Mouse (Mus musculus) v-Abl transformed pro-B cells (cell line): Measurements from ENCODE around the gene Foxj3.

Experiments used
- in situ Hi-C, 2 experiments: fragments of 400-800 bp; cut with MboI; formaldehyde crosslinking; loops; one replicate each; pipeline ENCODE4 v1.15.1; 2025; ENCODE audit not compliant: unreplicated experiment in 2 of 2

The Foxj3 gene

GRCm38 (mm10) chr4:119536615-119537014 lies at the start of gene Foxj3:
Gene Foxj3 (plus strand): TSS chr4:119537004.
- in situ Hi-C loops: loop anchor here (10.0 kb wide), 2 partner anchors 112 to 292 kb away; partner anchors contain the start of genes Ppcs (in 2 of the 2) and Zmynd12 (in 2 of the 2)

- in situ Hi-C loops: no loop called here
Observed at GRCm38 (mm10) chr4:119489666-119490065, 47.1 kb upstream of the Foxj3 start.

DNA sequence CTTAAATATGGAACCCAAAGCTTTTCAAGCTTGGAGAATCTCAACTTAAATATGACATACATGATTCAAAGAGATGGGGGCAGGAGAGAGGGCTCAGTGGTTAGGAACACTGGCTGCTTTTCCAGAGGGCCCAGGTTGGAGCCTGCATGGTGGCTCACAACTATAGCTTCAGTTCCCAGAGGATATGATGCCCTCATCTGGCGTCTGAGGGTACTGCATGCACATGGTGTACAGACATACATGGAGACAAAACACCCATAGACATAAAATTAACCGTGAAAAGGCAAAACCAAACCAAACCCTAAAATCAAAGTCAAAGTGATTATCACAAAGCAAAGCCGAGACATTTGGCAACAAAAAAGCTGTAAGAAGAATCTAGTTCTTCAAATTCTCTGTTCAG lies 46.0 kb upstream of the Foxj3 start:
- in situ Hi-C loops: no loop called here

- in situ Hi-C loops: no loop called here
Observed at GRCm38 (mm10) chr4:119492291-119492932, 44.4 kb upstream of the Foxj3 start, which contains the start of gene Rimkla. Gene Rimkla (minus strand): TSS chr4:119492628.

DNA sequence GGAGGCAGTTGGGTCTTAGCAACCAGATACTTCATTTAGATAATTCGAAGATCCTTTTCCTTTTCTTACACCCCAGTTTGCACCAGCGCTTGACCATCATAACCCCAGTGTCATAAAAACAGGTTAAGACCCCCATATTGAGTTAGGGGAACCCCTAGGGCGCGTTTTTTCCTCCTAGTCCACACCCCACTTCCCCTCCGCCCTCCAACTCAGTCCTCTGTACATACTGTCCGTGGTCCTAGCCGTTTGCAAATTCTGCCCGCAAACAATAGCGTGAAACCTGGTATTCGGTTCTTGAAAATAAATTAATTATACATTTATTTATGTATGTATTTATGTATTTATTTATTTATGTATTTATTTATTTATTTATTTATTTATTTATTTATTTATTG lies 43.9 kb upstream of the Foxj3 start:
- in situ Hi-C loops: no loop called here

- in situ Hi-C loops: no loop called here
Observed at GRCm38 (mm10) chr4:119498319-119498848, 38.4 kb upstream of the Foxj3 start.

DNA sequence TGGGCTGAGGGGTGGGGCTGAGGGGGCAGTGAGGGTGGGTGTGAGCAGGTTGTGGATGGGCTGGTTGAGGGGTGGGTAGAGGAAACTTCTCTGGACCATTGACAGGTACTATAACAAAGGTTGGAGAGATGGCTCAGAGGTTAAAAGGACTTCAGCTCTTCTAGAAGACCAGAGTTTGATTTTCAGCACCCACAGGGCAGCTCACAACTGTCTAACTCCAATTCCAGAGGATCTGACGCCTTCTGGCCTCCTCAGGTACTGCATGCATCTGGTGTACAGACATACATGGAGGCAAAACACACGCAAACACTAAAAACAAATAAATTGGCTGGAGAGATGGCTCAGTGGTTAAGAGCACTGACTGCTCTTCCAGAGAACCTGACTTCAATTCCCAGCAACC lies 25.2 kb upstream of the Foxj3 start:
- in situ Hi-C loops: no loop called here

DNA sequence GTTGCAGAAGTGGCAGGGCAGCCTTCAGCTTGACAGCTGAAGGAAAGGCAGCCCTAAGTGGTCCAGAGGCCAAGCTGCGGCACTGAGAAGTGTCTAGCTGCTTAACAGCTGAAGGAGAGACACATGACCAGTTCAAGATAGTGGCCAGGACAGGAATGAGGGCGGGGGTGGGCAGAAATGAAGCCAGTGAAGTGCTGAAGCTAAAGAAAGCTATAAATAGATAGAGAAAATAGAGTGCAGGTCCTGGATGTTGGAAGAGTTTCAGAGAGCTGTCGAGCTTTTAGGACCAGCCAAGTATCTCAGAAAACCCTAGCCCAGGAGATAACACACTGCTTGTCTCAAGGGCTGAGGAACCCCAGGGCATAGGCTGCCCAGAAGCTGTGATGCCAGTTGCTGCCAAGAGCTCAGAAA lies 24.1 kb upstream of the Foxj3 start:
- in situ Hi-C loops: no loop called here

- in situ Hi-C loops: no loop called here
Observed at GRCm38 (mm10) chr4:119523575-119523974, 13.2 kb upstream of the Foxj3 start.

DNA sequence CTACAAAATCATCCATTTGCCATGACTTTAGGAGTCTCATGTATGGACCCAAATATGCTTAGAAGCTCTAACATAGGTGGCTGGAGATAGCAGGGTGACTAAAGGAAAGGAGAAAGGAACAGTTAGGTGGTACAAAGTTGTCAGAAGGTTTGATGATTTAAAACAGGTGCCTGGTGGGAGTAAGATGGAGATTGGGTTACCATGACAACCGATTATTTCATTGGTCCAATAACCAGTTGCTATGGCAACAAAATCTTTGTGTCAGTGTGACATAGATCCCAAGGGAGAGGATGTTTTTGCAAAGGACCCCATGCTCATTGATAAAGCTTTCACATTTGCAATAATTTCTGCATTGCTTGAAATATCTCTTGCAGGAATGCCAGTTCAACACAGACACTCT lies 12.8 kb upstream of the Foxj3 start:
- in situ Hi-C loops: no loop called here

DNA sequence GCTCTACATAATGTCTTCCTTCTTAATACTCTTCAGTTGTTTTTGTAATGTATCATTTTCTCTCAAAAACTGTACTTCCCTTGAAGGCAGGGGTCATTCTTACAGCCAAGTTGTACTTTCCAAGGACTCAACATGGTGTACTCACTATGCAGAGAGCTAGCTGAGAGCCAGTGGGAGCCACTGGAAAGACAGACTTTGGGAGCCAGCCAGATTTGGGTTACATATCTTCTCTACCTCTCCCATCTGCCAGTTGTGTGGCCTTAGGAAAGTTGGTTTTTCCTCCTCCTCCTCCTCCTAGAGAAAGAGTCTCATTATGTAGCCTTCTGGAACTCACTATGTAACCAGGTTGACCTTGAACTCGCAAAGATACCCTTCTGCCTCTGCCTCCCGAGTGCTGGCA lies 12.3 kb upstream of the Foxj3 start:
- in situ Hi-C loops: no loop called here

- in situ Hi-C loops: no loop called here
Observed at GRCm38 (mm10) chr4:119526329-119526845, 10.4 kb upstream of the Foxj3 start.

DNA sequence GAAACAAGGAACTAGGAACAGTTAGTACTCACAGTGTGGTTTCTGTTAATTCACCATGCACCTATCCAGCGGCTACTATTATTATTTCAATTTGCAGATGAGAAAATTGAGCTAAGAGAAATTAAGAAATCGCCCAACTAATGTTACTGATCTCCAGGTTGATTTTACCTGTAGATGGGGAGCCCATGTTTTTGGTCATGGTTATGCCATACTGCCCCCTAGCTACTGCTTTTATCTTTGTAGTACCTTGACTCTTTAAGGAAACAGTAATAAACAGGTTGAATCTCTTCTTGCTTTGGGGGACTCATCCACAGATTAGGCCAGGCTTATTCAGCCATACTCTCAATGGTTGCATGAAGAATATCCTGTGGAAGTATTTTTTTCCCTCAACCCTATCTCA lies 5.0 kb upstream of the Foxj3 start:
- in situ Hi-C loops: loop anchor here (5.0 to 10.0 kb wide), 3 partner anchors 107 to 290 kb away; partner anchors contain the start of genes Ppcs (in 2 of the 2) and Zmynd12 (in 2 of the 2)

GRCm38 (mm10) chr4:119535103-119535502 lies 1.7 kb upstream of the Foxj3 start:
- in situ Hi-C loops: loop anchor here (10.0 kb wide), 2 partner anchors 110 to 290 kb away; partner anchors contain the start of genes Ppcs (in 2 of the 2) and Zmynd12 (in 2 of the 2)

DNA sequence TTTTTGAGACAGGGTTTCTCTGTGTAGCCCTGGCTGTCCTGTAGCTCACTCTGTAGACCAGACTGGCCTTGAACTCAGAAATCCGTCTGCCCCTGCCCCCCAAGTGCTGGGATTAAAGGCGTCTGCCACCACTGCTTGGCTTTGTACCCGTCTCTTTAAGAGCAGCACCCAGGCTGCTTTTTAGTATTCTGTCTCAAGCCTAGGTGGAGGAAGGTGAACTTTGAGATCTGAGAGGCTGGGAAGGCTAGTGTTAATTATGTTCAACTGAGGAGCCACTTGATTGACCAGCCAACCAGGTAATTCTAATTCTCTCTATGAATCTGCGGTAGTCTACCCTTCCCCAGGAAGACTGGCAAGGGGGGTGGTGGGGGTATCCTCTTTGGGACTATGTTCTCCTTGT lies 632 bp downstream of the Foxj3 start:
- in situ Hi-C loops: loop anchor here (10.0 kb wide), 2 partner anchors 113 to 293 kb away; partner anchors contain the start of genes Ppcs (in 2 of the 2) and Zmynd12 (in 2 of the 2)

DNA sequence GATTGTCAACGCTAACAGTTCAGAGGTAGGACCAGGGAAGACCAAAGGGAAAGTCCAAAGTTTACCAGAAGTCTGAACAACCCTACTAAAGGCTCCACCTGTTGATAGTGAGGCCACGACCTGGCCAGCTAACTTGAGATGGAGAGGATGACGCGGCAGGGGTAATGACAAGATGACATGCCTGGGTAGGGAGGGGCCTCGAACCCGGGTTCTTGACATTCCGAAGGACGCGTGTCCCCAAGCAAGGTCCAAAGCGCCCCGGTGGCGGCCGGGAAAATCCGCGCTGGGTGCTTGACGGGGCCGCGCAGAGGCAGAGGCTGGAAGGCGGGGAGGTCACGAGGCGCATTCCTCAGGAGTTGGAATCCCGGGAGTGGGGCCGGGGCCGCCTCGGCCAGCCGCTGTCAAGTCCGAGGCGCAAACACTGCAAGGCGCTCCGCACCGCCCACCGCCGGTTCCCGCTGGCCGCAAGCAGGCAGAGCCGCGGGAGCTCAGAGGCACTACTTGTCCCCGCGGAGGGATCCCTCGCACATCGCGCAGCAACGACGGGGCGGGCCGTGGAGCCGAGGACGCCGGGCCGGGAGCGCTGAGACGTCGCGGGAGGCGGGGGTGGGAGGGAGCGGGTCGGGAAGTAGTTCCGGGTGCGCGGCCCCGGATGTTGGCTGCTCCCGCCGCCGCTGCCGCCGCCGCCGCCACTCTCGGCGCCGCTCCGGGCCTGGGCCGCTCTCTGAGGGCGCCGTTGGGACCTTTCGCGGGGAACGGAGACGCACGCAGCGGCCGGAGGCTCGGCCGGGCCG lies 2.4 kb downstream of the Foxj3 start, which contains the start of gene Frg2f1:
TSS of gene Frg2f1 (minus strand) at position 499 of the 794 bp plus-strand sequence.
- in situ Hi-C loops: loop anchor here (10.0 kb wide), 2 partner anchors 114 to 294 kb away; partner anchors contain the start of genes Ppcs (in 2 of the 2) and Zmynd12 (in 2 of the 2)

- in situ Hi-C loops: loop anchor here (10.0 kb wide), 2 partner anchors 115 to 295 kb away; partner anchors contain the start of genes Ppcs (in 2 of the 2) and Zmynd12 (in 2 of the 2)
Observed at GRCm38 (mm10) chr4:119539836-119540532, 3.2 kb downstream of the Foxj3 start.

DNA sequence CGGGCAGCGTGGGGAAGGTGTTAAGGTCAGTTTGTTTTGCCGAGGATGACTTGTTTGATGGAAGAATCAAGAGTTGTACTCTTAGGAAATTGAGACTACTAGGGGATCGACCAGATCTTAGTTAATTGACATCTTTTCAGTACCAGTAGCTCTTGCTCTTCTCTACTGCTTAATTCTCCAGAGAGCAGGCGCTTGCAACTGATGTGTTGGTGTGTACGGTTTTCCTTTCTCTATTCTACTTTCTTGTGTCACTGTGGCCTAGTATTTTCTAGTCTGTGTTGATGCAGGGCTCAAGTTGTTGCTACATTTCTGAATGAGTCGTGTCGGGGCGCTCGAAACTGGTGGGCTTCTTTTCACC lies 3.7 kb downstream of the Foxj3 start:
- in situ Hi-C loops: no loop called here

DNA sequence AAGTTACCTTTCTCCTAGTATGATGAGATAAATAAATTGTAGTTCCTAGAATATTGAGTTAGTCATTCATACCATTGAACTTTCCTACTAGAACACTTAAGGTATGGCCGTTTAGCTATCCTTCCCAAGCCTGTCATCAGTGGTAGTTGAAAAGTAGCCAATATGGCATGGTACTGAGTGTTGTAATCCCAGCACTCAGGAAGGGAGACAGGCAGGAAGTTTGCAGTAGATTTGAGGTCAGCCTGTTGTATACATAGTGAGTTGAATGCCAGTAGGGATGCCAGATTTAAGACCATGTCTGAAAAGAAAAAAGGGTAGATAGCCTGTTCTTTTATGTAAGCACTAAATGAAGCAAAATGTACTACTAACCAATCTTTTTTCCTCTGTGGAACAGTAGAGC lies 14.1 kb downstream of the Foxj3 start:
- in situ Hi-C loops: no loop called here

- in situ Hi-C loops: no loop called here
Observed at GRCm38 (mm10) chr4:119555466-119555865, 18.7 kb downstream of the Foxj3 start.
